Mouse (Mus musculus) adrenal gland, postnatal 36 days (tissue): Measurements from ENCODE around the gene Lamb1. TPM values are rescaled to one million over a fixed set of nuclear protein-coding genes. Genes with fewer than 3 reads are reported as not detected.

Experiments used
- total RNA-seq, 2 experiments: library from RNA; stranded (reverse); gene quantifications; 2 replicates each; pipeline ENCODE4 v1.2.3; 2021

Lamb1 gene
- total RNA-seq, 2 experiments from 2014 or later: 121 to 201 TPM

Other genes starting within 250 kb of the Lamb1 start
- under 1 TPM; 0.66 to 0.72 TPM for gene Fam110c, start 191.4 kb upstream of the Lamb1 start, total RNA-seq
- not detected for gene Gm6993, start 24.5 kb upstream of the Lamb1 start, total RNA-seq
- 100 to 1,000 TPM; 290 to 341 TPM for gene Dld, start 86.2 kb downstream of the Lamb1 start, total RNA-seq
- under 1 TPM; 0.53 to 0.79 TPM for gene Slc26a3, start 125.6 kb downstream of the Lamb1 start, total RNA-seq
- gene Cbll1, start 234.4 kb downstream of the Lamb1 start, total RNA-seq: 10 to 100 TPM; 16.9 to 20.7 TPM